Mouse (Mus musculus): Measurements from ENCODE around the gene Gsg1. TPM values are rescaled to one million over a fixed set of nuclear protein-coding genes. Genes with fewer than 3 reads are reported as not detected.

Gsg1 gene
- polyA plus RNA-seq, 1 experiment = 34.3 TPM

GRCm38 (mm10) chr6:135205802-135206201 lies 48.3 kb downstream of the Gsg1 start:
- DNase-seq (ENCODE audit: low read depth) = no peak

GRCm38 (mm10) chr6:135204869-135205268 lies 49.3 kb downstream of the Gsg1 start:
- no peak for DNase-seq (ENCODE audit: low read depth)

GRCm38 (mm10) chr6:135203737-135204136 lies 50.4 kb downstream of the Gsg1 start:
- no peak for DNase-seq (ENCODE audit: low read depth)

GRCm38 (mm10) chr6:135202668-135203067 lies 51.5 kb downstream of the Gsg1 start:
- no peak for DNase-seq (ENCODE audit: low read depth)

- peak; percentile 77 for DNase-seq (ENCODE audit: low read depth)
Observed at GRCm38 (mm10) chr6:135200122-135200957, 53.8 kb downstream of the Gsg1 start.

GRCm38 (mm10) chr6:135198726-135199125 lies 55.4 kb downstream of the Gsg1 start:
- no peak for DNase-seq (ENCODE audit: low read depth)

GRCm38 (mm10) chr6:135197921-135198532 lies 56.1 kb downstream of the Gsg1 start, which contains the start of the genes Fam234b and Hebp1:
Gene Fam234b (plus strand): TSS chr6:135197977.
Gene Hebp1 (minus strand): TSS chr6:135198022.
- DNase-seq (ENCODE audit: low read depth) = no peak

- no peak for DNase-seq (ENCODE audit: low read depth)
Observed at GRCm38 (mm10) chr6:135197446-135197845, 56.7 kb downstream of the Gsg1 start.

GRCm38 (mm10) chr6:135196707-135197106 lies 57.4 kb downstream of the Gsg1 start:
- DNase-seq (ENCODE audit: low read depth) = no peak

- no peak for DNase-seq (ENCODE audit: low read depth)
Observed at GRCm38 (mm10) chr6:135194907-135195306, 59.2 kb downstream of the Gsg1 start.

- DNase-seq (ENCODE audit: low read depth) = peak; percentile 97
Observed at GRCm38 (mm10) chr6:135193733-135194132, 60.4 kb downstream of the Gsg1 start.

GRCm38 (mm10) chr6:135192993-135193392 lies 61.2 kb downstream of the Gsg1 start:
- DNase-seq (ENCODE audit: low read depth) = no peak

GRCm38 (mm10) chr6:135191906-135192305 lies 62.2 kb downstream of the Gsg1 start:
- no peak for DNase-seq (ENCODE audit: low read depth)

GRCm38 (mm10) chr6:135190122-135190521 lies 64.0 kb downstream of the Gsg1 start:
- no peak for DNase-seq (ENCODE audit: low read depth)

GRCm38 (mm10) chr6:135188629-135189028 lies 65.5 kb downstream of the Gsg1 start:
- DNase-seq (ENCODE audit: low read depth) = no peak

Other genes with a start within 250 kb of the Gsg1 start
- 35.0 and 42.1 TPM in 2 replicates for gene Ddx47, start 242.7 kb downstream of the Gsg1 start, polyA plus RNA-seq (2012; rRNA removed)
- gene Gprc5a, start 188.7 kb downstream of the Gsg1 start, polyA plus RNA-seq (2012; rRNA removed) = 2.8 and 4.7 TPM in 2 replicates
- gene Gprc5d, start 136.1 kb downstream of the Gsg1 start, polyA plus RNA-seq (2012; rRNA removed) = 0.12 TPM in 1 of 2 replicates, not detected in the other
- 16.7 and 18.9 TPM in 2 replicates for gene Fam234b, start 56.4 kb downstream of the Gsg1 start, polyA plus RNA-seq (2012; rRNA removed)
- gene Hebp1, start 56.3 kb downstream of the Gsg1 start, polyA plus RNA-seq (2012; rRNA removed) = 72.8 and 134 TPM in 2 replicates
- 0.61 and 1.1 TPM in 2 replicates for gene Pbp2, start 56.1 kb upstream of the Gsg1 start, polyA plus RNA-seq (2012; rRNA removed)
- 197 and 332 TPM in 2 replicates for gene Emp1, start 108.2 kb upstream of the Gsg1 start, polyA plus RNA-seq (2012; rRNA removed)